Mouse (Mus musculus) MN1 (cell line): Measurements from ENCODE around the gene Gm12695.

Experiments
- DNase-seq: peaks from one replicate; pipeline ENCODE4 v3.0.0-alpha.2; 2016; ENCODE audit warnings: low spot score

Gm12695 gene

DNA sequence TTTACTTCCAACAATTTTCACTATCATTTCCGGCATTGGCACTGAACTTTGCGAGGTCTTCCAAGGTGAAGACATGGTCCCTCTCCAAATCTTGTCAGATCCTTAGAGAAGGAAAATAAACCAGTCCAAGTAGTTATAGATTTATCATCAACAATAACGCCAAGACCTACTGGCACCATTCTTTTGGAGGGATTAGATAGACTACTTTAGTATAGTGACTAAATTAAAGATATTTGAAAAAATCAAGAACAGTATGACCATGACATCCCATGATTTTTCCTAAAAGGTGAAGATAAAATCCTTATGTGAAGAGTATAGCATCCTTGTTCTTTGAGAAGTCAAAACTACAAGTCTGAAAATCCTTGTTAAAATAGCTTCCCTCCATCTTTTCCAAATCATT lies at the start of gene Gm12695:
Gm12695 (minus strand) TSS at position 101 of the 400 bp plus-strand sequence.
- DNase-seq: no peak

DNA sequence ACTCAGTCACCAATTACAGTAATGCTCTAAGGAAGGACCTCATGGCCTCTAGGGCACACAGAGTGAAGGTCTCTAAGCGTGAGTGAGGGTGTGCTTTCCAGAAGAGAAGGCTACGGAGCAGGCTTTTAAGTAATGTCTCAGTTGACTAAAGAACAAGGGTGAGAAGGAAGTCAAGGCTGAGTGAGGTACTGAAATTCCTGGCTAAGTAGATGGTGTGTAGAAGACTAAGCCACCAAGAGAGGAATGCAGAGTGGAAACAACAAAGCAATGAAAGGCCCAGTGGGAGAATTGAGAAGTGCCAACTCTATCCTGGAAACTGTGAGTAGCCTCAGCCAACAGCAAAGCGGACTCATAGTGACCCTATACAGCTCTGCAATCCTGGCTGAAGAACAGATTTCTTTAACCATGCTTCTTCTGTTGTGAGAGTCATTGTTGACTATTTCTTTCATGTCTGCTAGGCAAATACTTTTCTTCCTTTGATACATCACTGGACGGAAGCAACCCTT lies 40.6 kb upstream of the Gm12695 start:
- DNase-seq: no peak

DNA sequence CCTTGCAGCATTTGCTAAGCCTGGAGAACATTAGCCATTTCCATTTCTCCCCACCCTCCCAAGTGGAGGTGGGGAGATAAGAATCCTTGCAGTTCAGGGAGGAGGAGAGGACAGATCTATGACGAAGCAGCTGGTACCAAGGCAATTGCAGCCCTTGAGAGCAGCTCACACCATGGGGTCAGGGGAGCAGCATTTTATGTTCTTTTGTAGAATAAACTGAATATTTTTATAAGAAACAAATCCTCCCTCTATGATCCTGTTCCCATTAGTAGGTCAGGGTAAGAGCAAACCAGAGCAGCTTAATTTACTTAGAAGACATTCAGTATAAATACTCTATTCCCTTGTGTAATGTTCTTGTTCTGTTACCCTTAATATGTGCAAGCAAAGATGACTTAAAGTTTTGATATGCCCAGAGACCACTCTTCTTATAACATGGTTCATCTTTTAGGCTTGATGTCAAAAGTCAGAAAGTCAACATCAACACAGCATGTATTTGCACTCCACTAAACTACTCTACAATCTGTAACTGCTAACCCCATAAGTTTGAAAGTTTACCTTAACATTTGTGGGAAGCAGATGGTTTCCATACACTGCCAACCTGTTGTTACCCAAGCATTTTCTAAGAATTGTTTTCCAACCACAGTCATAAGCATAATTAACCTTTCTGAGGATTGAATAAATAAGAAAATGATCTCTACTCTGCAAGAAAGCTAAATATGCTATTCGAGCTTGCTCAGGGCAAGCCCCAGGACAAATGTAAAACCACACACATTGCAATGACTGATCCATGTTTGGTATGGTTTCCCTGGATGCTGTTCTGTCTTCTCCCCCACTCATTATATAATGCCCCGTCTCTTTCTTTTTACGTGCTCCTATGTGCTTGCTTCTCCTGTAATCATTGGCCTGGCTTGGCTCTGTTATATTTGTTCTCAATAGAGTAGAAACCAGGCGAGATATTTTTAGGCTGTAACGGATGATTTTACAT lies 22.1 kb upstream of the Gm12695 start:
- DNase-seq: no peak

DNA sequence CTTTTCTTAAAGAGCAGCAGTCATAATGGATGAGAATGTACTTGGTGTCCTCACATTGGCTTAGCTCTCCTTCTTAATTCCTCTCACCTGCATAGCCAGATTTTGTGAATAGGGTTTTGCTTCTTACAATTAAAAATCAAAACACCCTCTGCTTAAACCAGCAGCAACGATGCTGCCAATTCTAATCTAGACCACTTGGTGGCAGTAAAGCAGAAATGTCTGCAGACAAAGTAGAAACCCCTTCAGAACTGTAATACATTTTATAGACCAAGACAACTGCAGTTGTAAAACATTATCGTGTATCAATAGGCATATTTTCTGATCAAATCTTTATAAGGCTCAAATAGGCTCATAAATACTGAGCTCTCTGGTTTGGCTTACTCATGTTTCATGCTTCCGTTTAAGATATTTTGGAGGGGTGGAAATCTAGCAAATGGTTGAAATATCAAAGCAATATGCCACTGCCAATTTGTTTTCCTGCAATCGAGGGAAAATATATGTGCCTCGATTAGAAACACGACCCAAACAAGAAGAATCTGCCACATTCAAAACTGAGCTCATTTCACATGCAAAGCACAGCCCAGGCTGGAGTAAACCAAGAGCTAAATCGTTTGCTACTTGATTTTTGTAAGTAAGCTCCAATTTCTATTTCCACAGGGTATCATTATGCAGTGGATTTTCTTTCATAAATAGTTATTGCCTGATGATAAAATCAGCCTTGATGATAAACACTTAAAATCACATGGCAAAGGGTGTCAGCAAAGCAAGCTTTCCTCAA lies 14.6 kb upstream of the Gm12695 start:
- peak; percentile 5 for DNase-seq

DNA sequence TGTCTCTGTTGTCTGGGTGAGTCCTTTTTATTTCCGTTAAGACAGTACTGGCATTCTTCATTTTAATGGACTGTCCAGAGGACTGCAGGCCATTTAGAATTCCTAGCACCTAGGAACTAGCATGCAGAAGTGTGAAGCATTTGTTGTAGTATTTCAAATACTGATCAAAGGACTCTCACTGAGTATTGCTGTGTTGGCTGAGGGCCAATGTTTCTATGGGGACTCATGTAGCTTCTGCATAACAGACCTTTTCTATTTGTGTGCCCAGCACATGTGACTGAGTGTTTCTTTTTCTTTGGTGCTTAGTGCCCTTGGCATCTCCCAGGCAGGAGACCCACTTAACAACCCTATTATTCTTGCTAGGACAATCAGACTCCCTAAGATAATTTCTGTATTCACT lies 12.6 kb upstream of the Gm12695 start:
- no peak for DNase-seq

DNA sequence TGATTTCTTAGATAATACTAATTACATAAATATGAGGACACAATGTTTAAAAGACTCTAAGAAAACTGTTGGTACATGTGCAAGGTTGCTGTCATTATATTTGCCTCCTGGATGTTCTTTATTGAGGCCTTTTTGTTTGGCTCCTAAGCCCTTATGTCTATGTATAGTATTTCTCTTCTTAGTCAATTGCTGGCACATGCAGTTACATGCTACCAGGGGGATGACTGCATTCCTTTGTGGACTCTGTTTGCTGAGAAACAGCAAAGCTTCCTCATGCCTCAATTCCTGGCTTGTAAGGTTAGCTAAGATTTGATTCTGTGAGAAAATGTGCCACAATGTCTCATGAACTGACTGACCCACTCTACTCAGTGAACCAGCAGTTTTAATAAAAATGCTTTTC lies 6.3 kb upstream of the Gm12695 start:
- DNase-seq: no peak

DNA sequence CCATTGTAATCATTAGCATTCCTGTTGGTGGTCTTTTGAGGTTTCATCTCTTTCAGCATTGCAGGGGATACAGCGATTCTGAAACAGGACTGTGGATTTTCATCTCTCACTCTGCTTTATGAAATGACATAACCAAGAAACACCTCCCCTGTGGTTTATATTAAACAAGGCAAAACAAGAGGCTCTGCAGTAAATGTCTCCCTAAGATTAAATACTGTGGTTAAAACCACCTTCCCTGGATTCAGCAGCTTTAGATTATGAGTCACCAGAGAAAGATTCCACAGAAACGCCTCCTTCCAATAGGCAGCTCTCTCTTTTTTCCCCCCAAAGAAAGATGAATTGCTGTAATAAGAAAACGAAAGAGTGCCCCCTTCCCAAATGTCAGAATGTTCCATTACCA lies 4.9 kb upstream of the Gm12695 start:
- no peak for DNase-seq

DNA sequence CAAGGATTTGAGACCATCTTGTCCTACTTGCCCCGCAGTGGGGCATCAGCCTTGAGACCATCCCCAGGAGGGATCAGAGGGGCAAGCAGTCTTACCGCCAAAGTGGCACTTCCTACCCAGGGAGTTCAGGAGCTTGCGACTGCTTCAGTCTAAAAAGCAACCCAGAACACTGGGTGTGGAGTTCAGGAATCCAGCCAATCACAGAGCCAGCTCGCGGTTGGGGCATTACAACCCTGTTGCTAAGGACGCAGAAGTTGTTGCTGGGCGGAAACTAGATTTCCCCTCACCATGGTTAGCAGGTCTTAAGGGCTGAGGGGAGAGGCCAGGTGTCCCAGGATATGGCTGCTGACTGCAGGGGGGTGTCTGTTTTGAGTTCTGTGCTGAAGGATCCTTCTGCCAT lies 1.6 kb upstream of the Gm12695 start:
- DNase-seq: no peak

DNA sequence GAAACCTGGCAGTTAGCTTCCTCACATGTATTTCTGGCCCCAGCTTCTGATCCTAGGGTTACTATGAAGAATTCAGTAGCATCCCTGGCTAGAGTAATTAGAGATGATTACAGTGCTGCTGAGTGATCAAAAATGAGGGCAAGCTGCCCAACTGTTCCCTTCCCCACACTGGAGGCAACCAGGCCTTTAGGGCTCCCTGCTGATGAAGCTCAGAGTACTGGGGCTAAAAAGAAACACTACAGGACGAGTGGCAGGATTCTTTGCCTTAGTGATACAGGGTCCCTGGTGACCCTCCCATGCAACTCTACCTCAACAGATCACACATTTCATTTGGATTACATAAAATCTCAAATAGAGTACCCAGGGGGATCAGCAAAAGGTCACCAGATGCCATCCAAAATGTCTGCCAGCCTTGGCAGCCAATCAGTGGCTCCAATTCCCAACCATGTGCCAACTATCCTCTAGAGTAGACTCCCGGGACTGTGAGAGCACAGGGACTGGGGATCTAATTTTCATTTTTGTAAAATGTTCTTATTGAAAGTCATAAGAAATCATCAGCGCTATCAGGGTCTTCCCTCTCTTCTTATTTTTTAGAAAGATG lies 11.9 kb downstream of the Gm12695 start:
- no peak for DNase-seq

DNA sequence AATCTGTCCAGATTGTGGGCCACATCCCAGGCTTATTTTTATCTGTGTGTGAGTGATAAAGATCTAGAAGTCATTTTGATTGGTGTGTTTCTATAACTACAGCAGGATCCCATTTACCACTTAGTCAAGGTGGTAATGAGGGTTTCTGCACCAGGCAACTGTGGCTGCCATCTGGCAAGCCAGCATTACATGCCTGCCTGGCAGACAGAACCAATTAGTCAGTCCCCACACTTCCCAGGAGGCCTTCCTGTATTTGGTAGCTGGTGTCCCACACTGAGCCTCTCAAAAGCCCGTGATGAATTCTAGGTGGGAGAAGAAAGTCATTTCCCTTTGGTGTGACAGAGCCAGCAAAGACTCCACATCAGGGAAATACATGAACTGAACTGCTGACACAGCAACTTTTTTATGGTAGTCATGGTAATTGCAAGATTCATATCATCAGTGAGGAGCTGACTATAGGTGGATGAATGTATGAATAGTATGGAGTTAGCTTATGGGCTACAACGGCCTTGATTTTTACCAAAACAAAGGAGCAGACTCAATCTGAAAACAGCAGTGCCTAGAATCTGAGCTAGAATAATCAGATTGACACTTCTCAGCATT lies 18.5 kb downstream of the Gm12695 start:
- no peak for DNase-seq

DNA sequence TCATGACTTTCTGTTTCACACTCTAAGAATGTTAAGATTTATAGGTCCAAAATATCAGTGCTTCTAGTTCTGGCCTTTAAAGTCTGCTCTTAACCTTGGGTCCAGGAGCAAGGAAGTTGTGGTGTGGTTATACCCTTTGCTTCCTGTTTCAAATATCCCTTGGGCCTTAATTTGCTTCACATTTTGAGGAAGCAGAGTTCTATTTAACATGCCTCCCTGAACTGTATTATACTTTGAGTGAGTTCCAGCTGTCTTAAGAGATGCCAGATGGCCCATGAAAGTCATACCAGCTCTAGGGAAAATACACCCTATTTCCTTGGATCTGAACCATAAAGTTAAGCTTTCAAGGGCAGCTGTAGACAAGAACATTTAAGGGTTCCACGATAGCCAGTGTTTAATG lies 33.0 kb downstream of the Gm12695 start:
- DNase-seq: no peak

DNA sequence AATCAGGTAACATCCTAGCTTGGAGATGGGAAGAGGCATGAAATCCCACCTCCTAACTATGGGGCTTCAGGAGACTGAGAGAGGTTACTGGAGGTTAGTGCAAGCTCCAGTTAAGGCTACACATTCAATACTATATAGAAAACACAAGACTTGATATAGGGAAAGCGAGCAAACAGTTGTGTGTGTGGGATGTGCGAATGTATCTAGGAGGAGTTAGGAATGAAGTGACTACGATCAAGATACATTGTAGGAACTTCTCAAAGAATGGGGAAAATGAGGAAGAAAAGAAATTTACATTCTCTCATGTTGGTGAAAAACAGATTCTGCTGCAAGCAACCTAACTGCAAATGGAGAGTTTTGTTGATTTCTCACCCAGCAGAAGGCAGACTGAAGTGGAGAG lies 44.5 kb downstream of the Gm12695 start:
- no peak for DNase-seq

DNA sequence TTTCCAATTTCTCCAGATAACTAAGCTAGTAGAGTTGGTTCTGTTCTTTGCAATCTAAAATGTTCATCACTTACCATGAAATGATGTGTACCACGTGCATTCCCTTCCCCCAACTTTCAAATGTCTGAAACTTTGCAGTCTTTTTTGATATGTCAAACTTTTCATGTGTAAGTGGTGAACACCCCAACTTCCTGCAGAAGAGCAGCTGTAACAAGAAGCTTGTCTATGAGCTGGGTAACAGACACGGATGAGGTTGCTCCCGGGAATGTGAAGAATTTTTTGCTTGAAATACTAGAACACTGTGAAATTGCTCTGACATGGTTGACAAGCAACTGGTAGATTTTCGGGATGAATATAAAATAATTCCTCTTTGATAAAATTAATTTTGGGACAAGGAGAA lies 55.7 kb downstream of the Gm12695 start:
- DNase-seq: no peak

DNA sequence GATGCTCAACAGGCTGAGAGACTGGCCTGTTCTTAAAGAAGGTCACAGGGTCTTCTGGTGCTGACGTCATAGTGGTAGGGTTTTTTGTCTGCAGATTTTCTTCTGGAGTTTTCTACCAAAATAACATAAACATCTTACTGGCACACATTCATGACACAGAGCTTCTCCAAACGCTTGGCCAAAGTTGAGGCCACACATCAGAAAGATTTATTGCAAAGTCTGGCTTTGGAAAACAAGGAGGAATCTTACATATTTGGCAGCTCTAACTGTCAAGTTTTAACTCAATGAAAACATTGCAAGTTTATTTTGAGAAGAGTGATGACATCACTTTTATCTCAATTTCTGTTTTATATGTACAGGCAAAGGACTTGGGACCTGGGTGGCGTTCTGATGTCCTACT lies 56.8 kb downstream of the Gm12695 start:
- no peak for DNase-seq

DNA sequence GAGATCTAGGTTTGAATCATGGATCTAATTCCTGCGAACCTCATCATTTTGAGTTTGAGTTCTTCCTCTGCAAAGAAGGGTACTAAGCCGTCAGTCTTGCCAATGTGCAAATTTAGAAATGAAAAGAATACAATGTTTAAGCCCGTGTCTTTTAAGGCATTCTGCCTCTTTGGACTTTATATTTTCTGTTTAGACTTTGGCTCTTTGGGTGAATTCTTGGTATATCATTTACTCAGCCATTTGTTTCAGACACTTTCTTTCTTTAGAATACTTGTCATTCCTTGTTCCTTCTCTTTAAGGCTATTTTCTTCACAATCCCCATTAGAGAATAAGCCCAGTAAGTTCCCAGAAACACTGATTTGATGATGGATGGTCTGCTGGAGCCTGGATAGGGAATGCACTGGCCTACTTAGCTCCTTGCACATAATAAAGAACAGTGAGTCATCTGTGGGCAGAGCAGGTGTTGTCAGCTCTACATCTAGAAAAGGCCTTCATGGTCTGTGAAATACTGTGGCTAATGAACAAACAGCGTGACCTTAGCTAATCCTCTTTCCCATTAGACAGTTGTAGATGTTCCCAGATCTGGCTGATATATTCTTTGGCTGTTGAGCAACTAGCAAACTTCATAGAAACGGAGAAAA lies 59.5 kb downstream of the Gm12695 start:
- DNase-seq: no peak

DNA sequence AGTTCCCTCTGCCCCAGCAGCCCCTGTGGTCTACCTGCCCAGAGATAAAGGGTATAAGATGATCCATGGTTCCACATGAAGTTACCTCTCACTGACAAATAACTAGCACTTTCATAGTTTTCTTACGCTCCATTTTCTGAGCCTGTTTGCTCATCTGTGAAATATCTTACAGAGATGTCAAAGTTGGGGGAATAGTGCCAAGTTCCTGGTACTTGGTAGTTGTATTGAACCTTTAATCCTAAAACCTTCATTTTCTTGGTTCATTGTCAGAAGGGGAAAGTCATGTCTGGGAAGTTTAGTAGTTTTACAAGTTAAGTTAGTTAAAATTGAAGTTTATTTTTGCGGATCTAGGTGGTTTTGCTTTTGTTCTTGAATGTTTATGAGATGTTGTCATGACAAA lies 62.7 kb downstream of the Gm12695 start:
- DNase-seq: no peak

DNA sequence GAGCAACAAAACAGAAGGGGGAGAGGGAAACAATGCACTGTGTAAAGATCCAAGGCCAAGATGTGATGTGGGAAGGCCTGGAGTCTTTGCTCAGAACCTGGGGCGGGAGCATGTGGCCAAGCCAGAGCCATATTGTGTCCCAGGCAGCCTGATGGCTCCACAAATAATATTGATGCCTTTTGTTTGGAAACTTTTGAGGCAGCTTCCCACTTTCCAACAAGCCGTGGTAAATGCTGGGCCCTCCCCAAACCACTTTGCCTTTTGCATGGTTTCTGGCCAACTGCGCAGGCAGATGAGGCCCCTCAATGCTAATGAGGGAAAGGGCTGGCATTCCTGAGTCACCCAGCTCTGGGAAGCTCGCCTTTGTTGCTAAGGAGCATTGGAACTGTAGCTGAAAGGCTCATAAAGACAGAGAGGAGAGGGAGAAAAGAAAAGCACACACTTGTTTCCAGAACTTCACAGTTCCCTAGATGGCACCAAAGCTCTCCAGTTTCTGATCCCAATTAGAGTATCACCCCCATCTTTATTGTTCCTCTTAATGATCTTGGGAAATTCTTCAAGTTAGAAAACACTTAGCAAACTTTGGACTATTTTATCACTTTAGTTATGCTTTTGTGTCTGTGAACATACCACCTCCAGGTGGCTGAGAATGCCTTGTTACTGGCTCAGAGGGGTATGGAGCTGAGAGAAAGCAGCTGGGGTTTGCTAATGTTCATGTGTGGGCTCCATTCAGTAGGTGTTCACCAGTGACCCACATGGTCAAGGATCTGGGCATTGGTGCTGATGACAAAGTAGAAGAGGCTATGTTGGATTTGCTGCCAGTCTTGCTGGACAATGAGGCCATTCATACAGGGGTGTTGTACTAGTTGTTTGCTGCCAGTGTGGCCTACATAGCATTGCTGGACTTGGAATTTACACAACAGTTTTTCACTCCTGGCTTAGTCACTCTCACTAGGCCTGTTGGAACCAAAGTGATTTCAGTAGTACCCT lies 65.7 kb downstream of the Gm12695 start:
- DNase-seq: no peak

DNA sequence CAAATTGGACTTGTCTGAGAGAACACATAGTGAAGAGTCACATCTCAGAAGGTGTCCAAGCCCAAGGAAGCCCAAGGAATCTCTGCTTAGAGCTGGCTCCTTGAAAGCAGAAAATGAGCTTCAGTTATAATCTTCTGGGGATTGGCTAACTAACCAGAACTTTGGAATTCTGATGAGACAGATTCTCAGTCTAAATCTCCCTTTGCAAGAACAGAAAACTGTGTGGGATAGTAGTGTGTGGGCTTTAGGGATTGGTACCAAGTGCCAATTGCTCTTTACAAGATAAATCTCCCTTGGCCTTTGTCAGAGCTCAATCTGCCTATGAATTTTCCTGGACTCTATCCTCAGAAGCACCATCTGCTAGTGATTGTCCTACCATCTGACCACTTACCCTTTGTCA lies 66.5 kb downstream of the Gm12695 start:
- DNase-seq: no peak

DNA sequence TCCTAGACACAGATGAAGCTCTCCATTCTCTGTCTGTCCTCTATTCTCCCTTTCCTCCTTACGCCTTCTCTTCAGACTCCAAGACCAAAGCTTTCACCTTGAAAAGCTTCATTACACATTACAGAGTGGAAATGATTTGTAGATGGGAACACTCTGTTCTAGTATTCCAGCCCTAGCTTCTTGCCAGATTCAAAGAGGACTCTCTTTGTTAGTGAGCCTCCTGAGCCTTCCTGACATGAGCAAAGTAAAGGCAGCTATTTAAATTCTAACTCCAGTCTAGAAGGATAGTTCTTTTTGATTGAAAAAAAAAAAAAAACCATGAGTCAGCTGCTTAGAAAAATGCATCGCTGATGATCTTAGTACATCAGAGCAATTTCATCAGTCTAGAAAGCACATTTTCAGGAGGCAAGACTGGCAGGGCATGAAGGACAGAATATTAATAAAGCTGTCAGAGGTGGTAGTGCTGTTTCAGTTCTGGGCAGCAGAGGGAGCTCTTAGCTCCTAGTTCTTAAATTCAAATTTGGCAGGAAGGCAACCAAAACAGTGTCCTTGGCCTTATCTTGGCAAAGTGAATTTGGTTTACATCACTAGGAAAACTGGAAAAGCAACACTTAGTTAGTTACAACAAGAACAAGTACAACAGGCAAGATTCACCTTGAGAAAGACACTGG lies 79.6 kb downstream of the Gm12695 start:
- no peak for DNase-seq

DNA sequence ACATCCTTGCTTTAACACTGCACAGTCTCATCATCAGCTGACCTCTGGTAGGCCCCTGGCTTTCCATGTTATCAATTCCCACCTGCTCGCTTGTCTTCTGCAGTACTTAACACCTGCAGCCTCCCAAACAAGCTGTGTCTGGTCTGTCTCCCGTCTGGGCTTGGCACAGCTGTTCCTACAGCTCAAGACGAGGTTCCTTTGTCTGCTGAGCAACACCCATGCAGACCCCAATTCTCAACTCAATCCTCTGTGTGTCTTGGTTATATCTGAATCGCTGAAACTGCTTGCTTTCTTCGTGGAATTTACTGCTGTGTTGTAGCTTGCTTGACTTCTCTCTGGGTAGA lies 86.8 kb downstream of the Gm12695 start:
- no peak for DNase-seq
